Mouse (Mus musculus) ovary, adult 18-20 months (tissue): ENCODE results near the gene Prkg1.

Experiments
- DNase-seq: peaks from one replicate; pipeline ENCODE4 v3.0.0; 2022; ENCODE audit warnings: low spot score, mixed read lengths

Prkg1 gene

GRCm38 (mm10) chr19:30843052-30843564 is 921.7 kb downstream of the Prkg1 start:
- DNase-seq = no peak

- DNase-seq = no peak
Measured at GRCm38 (mm10) chr19:30842640-30843039, 922.2 kb downstream of the Prkg1 start.

GRCm38 (mm10) chr19:30833045-30833651 is 931.7 kb downstream of the Prkg1 start:
- DNase-seq = no peak

GRCm38 (mm10) chr19:30829231-30829775 is 935.5 kb downstream of the Prkg1 start:
- DNase-seq = no peak

- no peak for DNase-seq
Measured at GRCm38 (mm10) chr19:30827820-30828219, 937.0 kb downstream of the Prkg1 start.

GRCm38 (mm10) chr19:30826106-30826505 is 938.7 kb downstream of the Prkg1 start:
- DNase-seq = no peak

GRCm38 (mm10) chr19:30815661-30816060 is 949.2 kb downstream of the Prkg1 start:
- no peak for DNase-seq

- DNase-seq = no peak
Measured at GRCm38 (mm10) chr19:30806265-30806664, 958.6 kb downstream of the Prkg1 start.

GRCm38 (mm10) chr19:30780803-30781202 is 984.0 kb downstream of the Prkg1 start:
- DNase-seq = no peak

GRCm38 (mm10) chr19:30768316-30768715 is 996.5 kb downstream of the Prkg1 start:
- no peak for DNase-seq

GRCm38 (mm10) chr19:30744426-30744825 is 1020.4 kb downstream of the Prkg1 start:
- no peak for DNase-seq

GRCm38 (mm10) chr19:30699130-30699529 is 1065.7 kb downstream of the Prkg1 start:
- no peak for DNase-seq

GRCm38 (mm10) chr19:30691258-30691657 is 1073.6 kb downstream of the Prkg1 start:
- DNase-seq = no peak

GRCm38 (mm10) chr19:30690691-30691090 is 1074.1 kb downstream of the Prkg1 start:
- no peak for DNase-seq

GRCm38 (mm10) chr19:30687942-30688341 is 1076.9 kb downstream of the Prkg1 start:
- no peak for DNase-seq

GRCm38 (mm10) chr19:30676308-30676707 is 1088.5 kb downstream of the Prkg1 start:
- DNase-seq = no peak

GRCm38 (mm10) chr19:30664269-30664668 is 1100.6 kb downstream of the Prkg1 start:
- no peak for DNase-seq

- DNase-seq = no peak
Measured at GRCm38 (mm10) chr19:30642629-30643170, 1122.1 kb downstream of the Prkg1 start.

- no peak for DNase-seq
Measured at GRCm38 (mm10) chr19:30637471-30637870, 1127.4 kb downstream of the Prkg1 start.

- DNase-seq = no peak
Measured at GRCm38 (mm10) chr19:30631051-30631450, 1133.8 kb downstream of the Prkg1 start.

GRCm38 (mm10) chr19:30626036-30626435 is 1138.8 kb downstream of the Prkg1 start:
- DNase-seq = no peak

GRCm38 (mm10) chr19:30625391-30625790 is 1139.4 kb downstream of the Prkg1 start:
- DNase-seq = no peak

- peak; percentile 9 for DNase-seq
Measured at GRCm38 (mm10) chr19:30623620-30624019, 1141.2 kb downstream of the Prkg1 start.
